Mouse (Mus musculus): ENCODE results near the gene Phkg2. TPM values are rescaled to one million over a fixed set of nuclear protein-coding genes. Genes with fewer than 3 reads are reported as not detected.

Gene Phkg2
- polyA plus RNA-seq (2014; fragmentation: Illumina TruSeq; extraction: RNeasy Lipid Tissue Mini Kit (QIAGEN cat#74804); ENCODE audit: low read depth, low replicate concordance), result 17.5 TPM

GRCm38 (mm10) chr7:127572895-127573471, at the start of gene Phkg2:
Phkg2 (plus strand) TSS chr7:127573340.

DNA sequence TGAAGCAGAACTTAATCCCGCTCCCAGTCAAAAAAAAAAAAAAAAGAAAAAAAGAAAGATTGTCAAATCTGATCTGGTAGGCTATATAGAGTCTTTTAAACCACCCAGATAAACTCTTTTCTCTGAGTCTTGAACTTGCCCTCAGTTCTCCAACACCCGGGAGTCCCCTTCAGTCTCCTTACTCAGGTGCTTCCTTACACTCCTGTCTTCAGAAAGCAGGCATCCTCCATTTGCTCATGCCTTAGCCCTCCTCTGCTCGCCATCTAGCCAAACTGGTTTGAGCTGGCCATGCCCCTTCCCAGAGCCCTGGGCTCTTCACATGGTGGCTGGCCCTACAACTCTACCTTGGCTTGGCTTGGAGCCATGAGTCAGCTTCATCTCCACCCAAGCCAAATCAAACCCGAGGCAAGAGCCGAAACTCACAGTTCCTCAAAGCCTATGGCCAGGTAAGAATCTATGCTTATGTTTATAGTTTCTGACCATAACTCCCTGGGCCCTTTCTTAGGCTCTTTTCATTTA, 11.7 kb upstream of the Phkg2 start, which contains the start of gene Tmem265:
Tmem265 (plus strand) TSS at position 51 of the 519 bp plus-strand sequence.

DNA sequence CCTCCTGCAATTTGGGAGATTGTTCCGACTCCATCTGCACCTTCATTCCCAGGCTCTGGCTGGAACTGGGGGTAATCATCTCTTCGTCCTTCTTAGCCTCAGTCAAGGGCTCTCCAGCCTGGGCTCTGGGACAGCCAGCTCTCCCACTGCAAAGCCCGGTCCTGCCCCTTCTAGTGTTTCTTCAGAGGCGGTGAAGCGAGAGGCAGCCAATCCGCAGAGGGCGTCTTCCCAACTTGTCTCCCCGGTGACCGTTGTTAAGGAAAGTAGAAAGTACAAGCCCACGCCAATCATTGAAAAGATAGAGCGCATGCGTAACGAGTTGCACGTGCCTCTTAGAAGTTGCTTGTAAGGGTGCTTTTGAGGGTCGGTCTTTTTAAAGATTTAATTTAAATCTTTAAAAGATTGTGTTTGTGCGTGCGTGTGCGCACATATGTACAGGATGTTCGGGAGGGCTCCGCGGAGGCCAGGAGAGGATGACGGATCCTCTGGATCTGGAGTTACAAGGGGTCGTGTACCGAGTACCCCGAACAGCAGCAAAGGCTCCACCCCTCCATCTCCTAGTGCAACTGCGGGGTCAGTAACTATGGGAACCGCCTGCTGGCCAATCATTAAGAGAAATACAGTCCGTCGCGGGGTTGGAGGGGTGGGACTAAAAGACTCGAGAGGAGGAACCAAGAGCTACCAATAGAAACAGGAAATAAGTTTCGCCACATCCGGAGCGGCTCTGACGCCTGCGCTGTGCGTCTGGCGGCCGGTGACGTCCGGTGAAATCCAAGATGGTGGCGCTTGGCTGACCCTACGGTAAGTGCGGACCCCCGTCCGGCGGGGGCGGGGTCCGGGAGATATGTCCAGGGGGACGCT, 15.1 kb downstream of the Phkg2 start, which contains the start of the genes Ccdc189 and Rnf40:
Ccdc189 (minus strand) TSS at position 585 of the 861 bp plus-strand sequence.
Rnf40 (plus strand) TSS at position 757 of the 861 bp plus-strand sequence.

DNA sequence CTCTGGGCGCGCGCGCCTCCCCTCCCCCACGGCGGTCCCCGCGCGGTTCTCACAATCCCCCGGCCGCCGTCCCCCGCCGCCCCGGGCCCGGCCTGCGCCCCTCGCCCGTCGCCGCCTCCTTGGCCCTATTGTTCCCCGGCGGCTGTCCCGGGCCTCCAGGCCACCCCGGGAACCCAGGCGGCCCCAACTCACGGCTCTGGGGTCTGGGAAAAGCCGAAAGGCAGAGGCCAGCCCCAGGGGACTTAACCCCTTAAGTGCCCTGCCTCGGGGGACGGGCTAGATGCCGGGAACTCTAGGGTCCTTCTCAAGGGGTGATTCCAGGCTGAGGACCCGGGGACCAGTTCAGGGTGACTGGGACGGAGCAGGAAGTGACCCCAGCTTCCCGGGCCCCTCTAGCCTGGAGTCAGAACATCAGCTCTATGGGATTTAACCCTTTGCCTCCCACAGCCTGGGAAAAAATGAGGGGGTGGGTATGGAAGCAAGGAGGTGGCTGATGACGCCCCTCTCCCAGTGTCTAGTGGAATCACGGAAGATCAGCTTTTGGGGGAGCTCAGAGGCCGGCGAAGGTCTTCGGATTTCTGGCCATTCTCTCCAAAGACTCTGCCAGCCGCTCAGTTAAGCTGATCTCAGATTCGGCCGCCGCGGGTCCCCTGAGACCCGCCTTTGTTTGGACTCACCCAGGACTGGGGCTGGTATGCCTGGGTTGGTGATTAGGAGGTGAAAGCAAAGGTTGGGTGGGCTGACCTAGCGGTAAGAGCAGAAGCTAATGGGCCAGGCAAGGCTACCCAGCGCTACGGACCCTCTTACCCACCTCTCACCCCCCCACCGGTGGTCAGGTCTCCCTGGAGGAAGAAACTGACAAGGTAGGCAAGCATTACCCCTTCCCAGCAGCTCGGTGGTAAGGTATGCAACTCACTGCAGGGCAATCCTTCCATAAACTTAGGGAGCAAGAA, 42.0 kb downstream of the Phkg2 start, which contains the start of gene Zfp629:
Zfp629 (minus strand) TSS at position 907 of the 953 bp plus-strand sequence.

Other genes starting within 250 kb of the Phkg2 start
- 2.7 TPM for gene Zfp768, start 227.8 kb upstream of the Phkg2 start, polyA plus RNA-seq (2014; fragmentation: Illumina TruSeq; extraction: RNeasy Lipid Tissue Mini Kit (QIAGEN cat#74804); ENCODE audit: low read depth, low replicate concordance)
- gene Zfp747, start 197.3 kb upstream of the Phkg2 start, polyA plus RNA-seq (2014; fragmentation: Illumina TruSeq; extraction: RNeasy Lipid Tissue Mini Kit (QIAGEN cat#74804); ENCODE audit: low read depth, low replicate concordance), result 1.0 TPM
- gene 9130019O22Rik, start 186.2 kb upstream of the Phkg2 start, polyA plus RNA-seq (2014; fragmentation: Illumina TruSeq; extraction: RNeasy Lipid Tissue Mini Kit (QIAGEN cat#74804); ENCODE audit: low read depth, low replicate concordance), result 0.61 TPM
- gene E430018J23Rik, start 179.7 kb upstream of the Phkg2 start, polyA plus RNA-seq (2014; fragmentation: Illumina TruSeq; extraction: RNeasy Lipid Tissue Mini Kit (QIAGEN cat#74804); ENCODE audit: low read depth, low replicate concordance), result 0.42 TPM
- 0.77 TPM for gene Zfp764, start 166.5 kb upstream of the Phkg2 start, polyA plus RNA-seq (2014; fragmentation: Illumina TruSeq; extraction: RNeasy Lipid Tissue Mini Kit (QIAGEN cat#74804); ENCODE audit: low read depth, low replicate concordance)
- gene Zfp688, start 151.3 kb upstream of the Phkg2 start, polyA plus RNA-seq (2014; fragmentation: Illumina TruSeq; extraction: RNeasy Lipid Tissue Mini Kit (QIAGEN cat#74804); ENCODE audit: low read depth, low replicate concordance), result 1.4 TPM
- 0.48 TPM for gene Zfp689, start 124.2 kb upstream of the Phkg2 start, polyA plus RNA-seq (2014; fragmentation: Illumina TruSeq; extraction: RNeasy Lipid Tissue Mini Kit (QIAGEN cat#74804); ENCODE audit: low read depth, low replicate concordance)
- gene Prr14, start 113.7 kb upstream of the Phkg2 start, polyA plus RNA-seq (2014; fragmentation: Illumina TruSeq; extraction: RNeasy Lipid Tissue Mini Kit (QIAGEN cat#74804); ENCODE audit: low read depth, low replicate concordance), result 10.5 TPM
- gene Fbrs, start 94.1 kb upstream of the Phkg2 start, polyA plus RNA-seq (2014; fragmentation: Illumina TruSeq; extraction: RNeasy Lipid Tissue Mini Kit (QIAGEN cat#74804); ENCODE audit: low read depth, low replicate concordance), result 5.4 TPM
- 1.8 TPM for gene Srcap, start 61.4 kb upstream of the Phkg2 start, polyA plus RNA-seq (2014; fragmentation: Illumina TruSeq; extraction: RNeasy Lipid Tissue Mini Kit (QIAGEN cat#74804); ENCODE audit: low read depth, low replicate concordance)
- gene Gm42715, start 53.8 kb upstream of the Phkg2 start, polyA plus RNA-seq (2014; fragmentation: Illumina TruSeq; extraction: RNeasy Lipid Tissue Mini Kit (QIAGEN cat#74804); ENCODE audit: low read depth, low replicate concordance), result 3.5 TPM
- not detected for gene Tmem265, start 11.9 kb upstream of the Phkg2 start, polyA plus RNA-seq (2014; fragmentation: Illumina TruSeq; extraction: RNeasy Lipid Tissue Mini Kit (QIAGEN cat#74804); ENCODE audit: low read depth, low replicate concordance)
- gene Ccdc189, start 15.3 kb downstream of the Phkg2 start, polyA plus RNA-seq (2014; fragmentation: Illumina TruSeq; extraction: RNeasy Lipid Tissue Mini Kit (QIAGEN cat#74804); ENCODE audit: low read depth, low replicate concordance), result not detected
- gene Rnf40, start 15.4 kb downstream of the Phkg2 start, polyA plus RNA-seq (2014; fragmentation: Illumina TruSeq; extraction: RNeasy Lipid Tissue Mini Kit (QIAGEN cat#74804); ENCODE audit: low read depth, low replicate concordance), result 1.8 TPM
- gene Zfp629, start 42.5 kb downstream of the Phkg2 start, polyA plus RNA-seq (2014; fragmentation: Illumina TruSeq; extraction: RNeasy Lipid Tissue Mini Kit (QIAGEN cat#74804); ENCODE audit: low read depth, low replicate concordance), result 3.5 TPM
- 0.26 TPM for gene Bcl7c, start 135.6 kb downstream of the Phkg2 start, polyA plus RNA-seq (2014; fragmentation: Illumina TruSeq; extraction: RNeasy Lipid Tissue Mini Kit (QIAGEN cat#74804); ENCODE audit: low read depth, low replicate concordance)
- 5.0 TPM for gene Ctf1, start 139.4 kb downstream of the Phkg2 start, polyA plus RNA-seq (2014; fragmentation: Illumina TruSeq; extraction: RNeasy Lipid Tissue Mini Kit (QIAGEN cat#74804); ENCODE audit: low read depth, low replicate concordance)
- not detected for gene Ctf2, start 158.8 kb downstream of the Phkg2 start, polyA plus RNA-seq (2014; fragmentation: Illumina TruSeq; extraction: RNeasy Lipid Tissue Mini Kit (QIAGEN cat#74804); ENCODE audit: low read depth, low replicate concordance)
- gene Fbxl19, start 171.2 kb downstream of the Phkg2 start, polyA plus RNA-seq (2014; fragmentation: Illumina TruSeq; extraction: RNeasy Lipid Tissue Mini Kit (QIAGEN cat#74804); ENCODE audit: low read depth, low replicate concordance), result 0.21 TPM
- 4.0 TPM for gene Orai3, start 196.5 kb downstream of the Phkg2 start, polyA plus RNA-seq (2014; fragmentation: Illumina TruSeq; extraction: RNeasy Lipid Tissue Mini Kit (QIAGEN cat#74804); ENCODE audit: low read depth, low replicate concordance)
- 1.6 TPM for gene Setd1a, start 203.3 kb downstream of the Phkg2 start, polyA plus RNA-seq (2014; fragmentation: Illumina TruSeq; extraction: RNeasy Lipid Tissue Mini Kit (QIAGEN cat#74804); ENCODE audit: low read depth, low replicate concordance)
- gene Gm49388, start 212.3 kb downstream of the Phkg2 start, polyA plus RNA-seq (2014; fragmentation: Illumina TruSeq; extraction: RNeasy Lipid Tissue Mini Kit (QIAGEN cat#74804); ENCODE audit: low read depth, low replicate concordance), result not detected
- 305 TPM for gene Hsd3b7, start 227.3 kb downstream of the Phkg2 start, polyA plus RNA-seq (2014; fragmentation: Illumina TruSeq; extraction: RNeasy Lipid Tissue Mini Kit (QIAGEN cat#74804); ENCODE audit: low read depth, low replicate concordance)

Data from liver, adult 10 weeks (tissue).